Mouse (Mus musculus) MEL (cell line): ENCODE data around the gene Fam69a. TPM values are rescaled to one million over a fixed set of nuclear protein-coding genes. Genes with fewer than 3 reads are reported as not detected.
"Not testable (repeated sequence)": the region's sequence is repeated elsewhere in the genome, so short reads cannot be mapped to it uniquely, and the experiment has no call there.

ENCODE experiments used
- DNase-seq: peaks from one replicate; pipeline ENCODE4 v3.0.0; 2011; ENCODE audit warnings: low read depth, low spot score
- H3K27ac ChIP-seq: 2 replicates; pipeline ENCODE4 v1.5.1; 2012; ENCODE audit warnings: low read depth, mild to moderate bottlenecking, control low read depth, low read length, moderate library complexity; ENCODE audit not compliant: control insufficient read depth
- H3K27me3 ChIP-seq, 2 experiments: fragments of 150-350 bp in 1 of 2; sonication (generic) in 1 of 2; 2 replicates each; pipeline ENCODE4 v1.6.1; 2012; ENCODE audit warnings: low read length in 2 of 2, mild to moderate bottlenecking in 2 of 2, improper control_type of control experiment in 1 of 2, moderate library complexity in 1 of 2; ENCODE audit not compliant: insufficient read depth in 2 of 2, control insufficient read depth in 1 of 2
- H3K36me3 ChIP-seq, 2 experiments: 2 replicates each; pipeline ENCODE4 v1.6.1; 2012 to 2014; ENCODE audit warnings: low read length in 2 of 2, improper control_type of control experiment in 1 of 2, inconsistent platforms in 1 of 2, mild to moderate bottlenecking in 1 of 2; ENCODE audit not compliant: insufficient read depth in 2 of 2, control insufficient read depth in 1 of 2
- H3K4me1 ChIP-seq, 2 experiments: fragments of 150-350 bp in 1 of 2; sonication (generic) in 1 of 2; 2 replicates each; pipeline ENCODE4 v1.6.1; 2012; ENCODE audit warnings: low read length in 2 of 2, improper control_type of control experiment in 1 of 2, mild to moderate bottlenecking in 1 of 2; ENCODE audit not compliant: insufficient read depth in 2 of 2, control insufficient read depth in 1 of 2
- H3K4me3 ChIP-seq, 2 experiments: fragments of 150-350 bp in 1 of 2; sonication (generic) in 1 of 2; 2 replicates each; pipeline ENCODE4 v1.5.1; 2012; ENCODE audit warnings: low read depth in 2 of 2, low read length in 2 of 2, mild to moderate bottlenecking in 2 of 2, moderate library complexity in 2 of 2, control low read depth in 1 of 2, improper control_type of control experiment in 1 of 2; ENCODE audit not compliant: control insufficient read depth in 1 of 2, insufficient read depth in 1 of 2
- H3K79me2 ChIP-seq: 2 replicates; pipeline ENCODE4 v1.6.1; 2012; ENCODE audit warnings: mild to moderate bottlenecking, low read length, moderate library complexity; ENCODE audit not compliant: control insufficient read depth, poor library complexity, insufficient read depth
- H3K9ac ChIP-seq: 2 replicates; pipeline ENCODE4 v1.6.1; 2012; ENCODE audit warnings: low read depth, mild to moderate bottlenecking, control low read depth, low read length, moderate library complexity; ENCODE audit not compliant: control insufficient read depth, poor library complexity, severe bottlenecking
- H3K9me3 ChIP-seq: fragments of 150-350 bp; sonication (generic); replicated peaks from 2 replicates; pipeline ENCODE4 v1.6.1; 2012; ENCODE audit warnings: mild to moderate bottlenecking, low read length, improper control_type of control experiment, moderate library complexity; ENCODE audit not compliant: insufficient read depth
- EP300 ChIP-seq, 2 experiments: IDR thresholded peaks; 2 replicates each; pipeline ENCODE4 v1.6.1; 2011; ENCODE audit warnings: improper control_type of control experiment in 2 of 2, low read length in 2 of 2, low read depth in 1 of 2, mild to moderate bottlenecking in 1 of 2
- ETS1 ChIP-seq: IDR thresholded peaks from 2 replicates; pipeline ENCODE4 v1.6.1; 2012; ENCODE audit warnings: low read depth, mild to moderate bottlenecking, inconsistent platforms, low read length, improper control_type of control experiment, moderate library complexity
- KAT2A ChIP-seq: conservative IDR thresholded peaks from 2 replicates; pipeline ENCODE4 v1.6.1; 2012; ENCODE audit warnings: low read depth, low read length, improper control_type of control experiment, inconsistent platforms
- MAX ChIP-seq: IDR thresholded peaks from 2 replicates; pipeline ENCODE4 v1.6.1; 2011; ENCODE audit warnings: low read length, improper control_type of control experiment
- MYC ChIP-seq: IDR thresholded peaks from 2 replicates; pipeline ENCODE4 v1.6.1; 2011; ENCODE audit warnings: low read depth, mild to moderate bottlenecking, low read length, improper control_type of control experiment, moderate library complexity
- NELFE ChIP-seq: IDR thresholded peaks from 2 replicates; pipeline ENCODE4 v1.6.1; 2011; ENCODE audit warnings: low read depth, low read length, improper control_type of control experiment
- NRF1 ChIP-seq: IDR thresholded peaks from 2 replicates; pipeline ENCODE4 v1.6.1; 2014; ENCODE audit warnings: low read depth, mild to moderate bottlenecking, inconsistent platforms, low read length, improper control_type of control experiment, moderate library complexity; ENCODE audit not compliant: poor library complexity, insufficient read depth, severe bottlenecking
- RCOR1 ChIP-seq: IDR thresholded peaks from 2 replicates; pipeline ENCODE4 v1.6.1; 2012; ENCODE audit warnings: low read depth, mild to moderate bottlenecking, inconsistent platforms, low read length, improper control_type of control experiment
- SIN3A ChIP-seq: IDR thresholded peaks from 2 replicates; pipeline ENCODE4 v1.6.1; 2012; ENCODE audit warnings: low read length, improper control_type of control experiment, inconsistent platforms
- TBP ChIP-seq: IDR thresholded peaks from 2 replicates; pipeline ENCODE4 v1.8.0; 2011; ENCODE audit warnings: low read depth, low read length, improper control_type of control experiment
- TCF12 ChIP-seq: IDR thresholded peaks from 2 replicates; pipeline ENCODE4 v1.6.1; 2014; ENCODE audit warnings: low read depth, mild to moderate bottlenecking, inconsistent platforms, low read length, improper control_type of control experiment, moderate library complexity
- ZNF384 ChIP-seq: IDR thresholded peaks from 2 replicates; pipeline ENCODE4 v1.6.1; 2012; ENCODE audit warnings: low read depth, mild to moderate bottlenecking, inconsistent platforms, low read length, improper control_type of control experiment
- polyA plus RNA-seq, 2 experiments: library from polyadenylated mRNA; stranded (reverse) in 1 of 2; unstranded in 1 of 2; fragments of >175 nt in 1 of 2; fragments of >200 nt in 1 of 2; gene quantifications; 2 replicates each; pipeline versions ENCODE4 v1.2.1 to v1.2.4; 2012; ENCODE audit warnings: low replicate concordance in 2 of 2, low read depth in 1 of 2; ENCODE audit not compliant: insufficient read length in 2 of 2, insufficient read depth in 1 of 2, missing spikeins in 1 of 2
- total RNA-seq: library from RNA; depleted of rRNA; stranded (reverse); fragments of 300-350 nt; gene quantifications from 2 replicates; pipeline ENCODE4 v1.2.3, GENCODE M21; 2012

Gene Fam69a
- total and polyA plus RNA-seq, 3 experiments: 8.5 to 10.6 TPM; not detected in 1

- no peak overlapping the region for H3K9ac ChIP-seq
- DNase-seq: no peak
- H3K36me3 ChIP-seq: peaks cover 0 to 65% of the 10 kb centered on the region in 2 experiments; a peak in 2 of 4 replicates
- H3K4me3 ChIP-seq: no peak overlapping the region
- H3K9me3 ChIP-seq: no peaks in the 10 kb centered on the region
- peaks cover 8% of the 10 kb centered on the region; the same call in 1 of the 2 replicates for H3K79me2 ChIP-seq
- peaks cover 40 to 54% of the 10 kb centered on the region in 2 experiments for H3K4me1 ChIP-seq
- TF ChIP-seq RCOR1 (0 out of 2 replicates have a peak, but pooled peaks have one; percentile 17), TCF12 (no peak)
- no peaks in the 10 kb centered on the region for H3K27me3 ChIP-seq
- H3K27ac ChIP-seq: no peak overlapping the region
Measured at GRCm38 (mm10) chr5:107971069-107971468, 15.8 kb downstream of the Fam69a start.

- TF ChIP-seq TBP: peak; percentile 69; the same call in 1 of the 2 replicates
- Histone ChIP-seq H3K36me3 (peaks cover 0 to 74% of the 10 kb centered on the region in 2 experiments; a peak in 2 of 4 replicates), H3K4me1 (peaks cover 48 to 62% of the 10 kb centered on the region in 2 experiments)
- H3K27me3 ChIP-seq, H3K9me3 ChIP-seq, DNase-seq, H3K27ac ChIP-seq, H3K4me3 ChIP-seq, H3K9ac ChIP-seq, H3K79me2 ChIP-seq: not testable (repeated sequence)
Measured at GRCm38 (mm10) chr5:107969818-107970217, 17.1 kb downstream of the Fam69a start.

GRCm38 (mm10) chr5:107968079-107968478, 18.8 kb downstream of the Fam69a start:
- Histone ChIP-seq H3K79me2 (peaks cover 7% of the 10 kb centered on the region), H3K36me3 (peaks cover 0 to 80% of the 10 kb centered on the region in 2 experiments; a peak in 2 of 4 replicates), H3K27ac (peak overlapping the region; percentile 26; the same call in 1 of the 2 replicates), H3K4me3 (no peak overlapping the region), H3K27me3 (no peaks in the 10 kb centered on the region), H3K9ac (no peak overlapping the region), H3K9me3 (no peaks in the 10 kb centered on the region), H3K4me1 (peaks cover 57 to 63% of the 10 kb centered on the region in 2 experiments)
- DNase-seq: peak; percentile 51
- TF ChIP-seq ETS1 (peak; percentile 47; the same call in 1 of the 2 replicates), NELFE (no peak), EP300 (IDR thresholded peaks at IDR 0.05; ENCODE audit: low read depth in 1 of 2, low read length in 2 of 2) (0 out of 4 replicates have a peak, but pooled peaks of 1 of the 2 experiments have one; percentile 22), TCF12 (no peak)

GRCm38 (mm10) chr5:107966841-107967457, 19.9 kb downstream of the Fam69a start:
- Histone ChIP-seq H3K9me3 (no peaks in the 10 kb centered on the region), H3K36me3 (peaks cover 0 to 77% of the 10 kb centered on the region in 2 experiments; a peak in 2 of 4 replicates), H3K27ac (peak overlapping the region; percentile 55), H3K4me1 (peaks cover 57 to 63% of the 10 kb centered on the region in 2 experiments), H3K79me2 (peaks cover 7% of the 10 kb centered on the region), H3K9ac (peak overlapping the region; percentile 13; the same call in 1 of the 2 replicates), H3K4me3 (no peak overlapping the region), H3K27me3 (no peaks in the 10 kb centered on the region)
- peak; percentile 61 for DNase-seq
- TF ChIP-seq ZNF384: peak; percentile 60
- TF ChIP-seq KAT2A: no peak
- TF ChIP-seq MYC: no peak
- peak in 1 of 2 experiments; percentile 12; a peak in 1 of 4 replicates for TF ChIP-seq EP300 (IDR thresholded peaks at IDR 0.05; ENCODE audit: low read depth in 1 of 2, low read length in 2 of 2)
- TF ChIP-seq MAX: no peak
- TF ChIP-seq NRF1: no peak
- TF ChIP-seq SIN3A: no peak
